Mouse (Mus musculus) CH12.LX (cell line): ENCODE data around the gene Sycp2.

ENCODE experiments used
- CTCF ChIP-seq, 2 experiments: IDR thresholded peaks in 1 of 2; conservative IDR thresholded peaks in 1 of 2; 2 replicates each; pipeline ENCODE4 v1.5.1; 2011 to 2012; ENCODE audit warnings: low read depth in 2 of 2, low read length in 2 of 2, improper control_type of control experiment in 1 of 2, inconsistent platforms in 1 of 2, mild to moderate bottlenecking in 1 of 2, moderate library complexity in 1 of 2
- KAT2A ChIP-seq: IDR thresholded peaks from 2 replicates; pipeline ENCODE4 v1.6.1; 2012; ENCODE audit warnings: low read length, improper control_type of control experiment, inconsistent platforms; ENCODE audit not compliant: insufficient replicate concordance
- MAZ ChIP-seq: IDR thresholded peaks from 2 replicates; pipeline ENCODE4 v1.6.1; 2012; ENCODE audit warnings: low read depth, mild to moderate bottlenecking, inconsistent platforms, low read length, improper control_type of control experiment, moderate library complexity
- RAD21 ChIP-seq: IDR thresholded peaks from 2 replicates; pipeline ENCODE4 v1.6.1; 2011; ENCODE audit warnings: low read depth, mild to moderate bottlenecking, low read length, improper control_type of control experiment, moderate library complexity

- TF ChIP-seq KAT2A (no peak), RAD21 (no peak), CTCF (conservative IDR thresholded peaks at IDR 0.05 in 1 of 2, IDR thresholded peaks at IDR 0.05 in 1 of 2; ENCODE audit: low read depth in 2 of 2, low read length in 2 of 2) (no peak), MAZ (no peak; the same call in 1 of the 2 replicates)
These were observed 80.6 kb downstream of the Sycp2 start for GRCm38 (mm10) chr2:178326750-178327465.
